Mouse (Mus musculus): ENCODE measurements around the gene Filip1l. TPM values are rescaled to one million over a fixed set of nuclear protein-coding genes. Genes with fewer than 3 reads are reported as not detected.
A peak's percentile ranks its signal among the peaks of the same experiment; 100 is the strongest.

Gene Filip1l
- polyA plus RNA-seq, 1 experiment = 3.2 TPM

DNA sequence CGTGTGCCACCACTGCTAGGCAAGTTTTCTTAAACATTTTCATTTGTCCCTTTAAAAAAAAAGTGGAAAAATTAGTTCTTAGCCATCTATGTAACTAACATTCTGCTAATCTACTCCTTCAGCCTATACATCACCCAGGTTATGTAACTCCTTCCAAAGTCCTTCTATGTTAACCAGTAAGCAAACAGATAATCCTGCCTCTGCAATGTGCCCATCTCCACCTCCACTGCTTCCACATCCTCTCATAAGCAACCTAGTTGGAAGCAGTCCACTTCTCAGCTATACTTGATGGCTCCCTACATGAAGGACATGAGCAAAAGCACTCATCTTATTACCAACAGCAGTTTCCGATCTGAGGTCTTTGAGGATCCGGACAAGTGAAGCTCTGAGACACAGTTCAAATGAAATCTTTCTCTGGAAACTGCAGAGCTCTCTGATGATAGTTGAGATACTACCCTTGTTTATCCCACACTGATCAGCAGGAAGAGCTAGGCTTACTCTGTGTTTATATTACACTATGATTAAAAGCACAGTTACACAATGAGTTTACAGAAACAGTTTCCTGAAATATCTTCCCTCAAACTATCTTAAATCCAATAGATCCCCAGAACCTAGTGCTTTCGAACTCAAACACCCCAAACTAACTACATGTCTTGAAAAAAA lies 244.5 kb downstream of the Filip1l start:
- TF ChIP-seq POLR2A (IDR thresholded peaks at IDR 0.05; ENCODE audit: low read depth, low read length) (no peak), CTCF (IDR thresholded peaks at IDR 0.05; ENCODE audit: extremely low read depth, insufficient read length, insufficient replicate concordance, low read depth, low read length) (no peak)
- Histone ChIP-seq H3K27me3 (ENCODE audit: control insufficient read depth, insufficient read depth, low read length) (no peaks in the 10 kb centered on the region), H3K27ac (ENCODE audit: insufficient read depth, low read depth, low read length) (0 out of 2 replicates have a peak overlapping the region, but pooled peaks have one; percentile 8), H3K36me3 (ENCODE audit: control insufficient read depth, insufficient read depth, low read length) (no peaks in the 10 kb centered on the region), H3K4me3 (ENCODE audit: low read depth, low read length) (no peak overlapping the region), H3K4me1 (ENCODE audit: control insufficient read depth, insufficient read depth, insufficient read length, low read length) (no peaks in the 10 kb centered on the region)
- 86% methylated on average over 4 of the region's 4 CpGs for WGBS

- no peaks in the 10 kb centered on the region for H3K27me3 ChIP-seq (ENCODE audit: control insufficient read depth, insufficient read depth, low read length)
- H3K36me3 ChIP-seq (ENCODE audit: control insufficient read depth, insufficient read depth, low read length) = no peaks in the 10 kb centered on the region
- no peak overlapping the region for H3K4me3 ChIP-seq (ENCODE audit: low read depth, low read length)
- no peaks in the 10 kb centered on the region for H3K4me1 ChIP-seq (ENCODE audit: control insufficient read depth, insufficient read depth, insufficient read length, low read length)
- no peak overlapping the region for H3K27ac ChIP-seq (ENCODE audit: insufficient read depth, low read depth, low read length)
- TF ChIP-seq CTCF (IDR thresholded peaks at IDR 0.05; ENCODE audit: extremely low read depth, insufficient read length, insufficient replicate concordance, low read depth, low read length) (no peak), POLR2A (IDR thresholded peaks at IDR 0.05; ENCODE audit: low read depth, low read length) (no peak)
Measured at GRCm38 (mm10) chr16:57601031-57601430, 248.1 kb downstream of the Filip1l start.

GRCm38 (mm10) chr16:57606444-57607227 lies 253.7 kb downstream of the Filip1l start, which contains the start of gene Cmss1:
Gene Cmss1, minus strand, starts transcription at chr16:57606864.
- H3K27ac ChIP-seq (ENCODE audit: insufficient read depth, low read depth, low read length) = no peak within 1 kb of the TSS
- no peak for TF ChIP-seq CTCF (IDR thresholded peaks at IDR 0.05; ENCODE audit: extremely low read depth, insufficient read length, insufficient replicate concordance, low read depth, low read length)
- 0 out of 2 replicates have a peak, but pooled peaks have one; percentile 30 for TF ChIP-seq POLR2A (IDR thresholded peaks at IDR 0.05; ENCODE audit: low read depth, low read length)
- under 1% methylated on average over 64 of the region's 64 CpGs for WGBS
- no peaks in the 10 kb centered on the region for H3K36me3 ChIP-seq (ENCODE audit: control insufficient read depth, insufficient read depth, low read length)
- peaks cover 5% of the 10 kb centered on the region; the same call in 1 of the 2 replicates for H3K4me1 ChIP-seq (ENCODE audit: control insufficient read depth, insufficient read depth, insufficient read length, low read length)
- peak within 1 kb of the TSS; percentile 76 for H3K4me3 ChIP-seq (ENCODE audit: low read depth, low read length)
- H3K27me3 ChIP-seq (ENCODE audit: control insufficient read depth, insufficient read depth, low read length) = no peaks in the 10 kb centered on the region

- no peaks in the 10 kb centered on the region; the same call in 1 of the 2 replicates for H3K27me3 ChIP-seq (ENCODE audit: control insufficient read depth, insufficient read depth, low read length)
- WGBS = 0% methylated on average over 1 of the region's 1 CpGs
- H3K27ac ChIP-seq (ENCODE audit: insufficient read depth, low read depth, low read length) = no peak overlapping the region
- H3K4me3 ChIP-seq (ENCODE audit: low read depth, low read length) = no peak overlapping the region
- H3K4me1 ChIP-seq (ENCODE audit: control insufficient read depth, insufficient read depth, insufficient read length, low read length) = peaks cover 3% of the 10 kb centered on the region; the same call in 1 of the 2 replicates
- no peaks in the 10 kb centered on the region for H3K36me3 ChIP-seq (ENCODE audit: control insufficient read depth, insufficient read depth, low read length)
- TF ChIP-seq CTCF (IDR thresholded peaks at IDR 0.05; ENCODE audit: extremely low read depth, insufficient read length, insufficient replicate concordance, low read depth, low read length) (peak; percentile 44; the same call in 1 of the 2 replicates), POLR2A (IDR thresholded peaks at IDR 0.05; ENCODE audit: low read depth, low read length) (no peak)
Measured at GRCm38 (mm10) chr16:57611768-57612167, 258.9 kb downstream of the Filip1l start.

Other genes with a start within 250 kb of the Filip1l start
- gene Tomm70a, start 231.4 kb upstream of the Filip1l start, polyA plus RNA-seq (2012; rRNA removed) = 8.5 and 9.0 TPM in 2 replicates
- gene Nit2, start 185.8 kb upstream of the Filip1l start, polyA plus RNA-seq (2012; rRNA removed) = 7.9 and 9.8 TPM in 2 replicates
- 5.5 and 9.4 TPM in 2 replicates for gene Tbc1d23, start 121.6 kb upstream of the Filip1l start, polyA plus RNA-seq (2012; rRNA removed)
- not detected in 2 replicates for gene Tmem30c, start 60.2 kb upstream of the Filip1l start, polyA plus RNA-seq (2012; rRNA removed)